Mouse (Mus musculus) layer of hippocampus, adult 9-10 months (tissue): Measurements from ENCODE around the gene Dph1.

Source experiments
- DNase-seq: peaks from one replicate; pipeline ENCODE4 v3.0.0; 2022; ENCODE audit warnings: low spot score

The Dph1 gene

GRCm38 (mm10) chr11:75158432-75158831, 32.6 kb downstream of the Dph1 start:
- DNase-seq, result no peak

DNA sequence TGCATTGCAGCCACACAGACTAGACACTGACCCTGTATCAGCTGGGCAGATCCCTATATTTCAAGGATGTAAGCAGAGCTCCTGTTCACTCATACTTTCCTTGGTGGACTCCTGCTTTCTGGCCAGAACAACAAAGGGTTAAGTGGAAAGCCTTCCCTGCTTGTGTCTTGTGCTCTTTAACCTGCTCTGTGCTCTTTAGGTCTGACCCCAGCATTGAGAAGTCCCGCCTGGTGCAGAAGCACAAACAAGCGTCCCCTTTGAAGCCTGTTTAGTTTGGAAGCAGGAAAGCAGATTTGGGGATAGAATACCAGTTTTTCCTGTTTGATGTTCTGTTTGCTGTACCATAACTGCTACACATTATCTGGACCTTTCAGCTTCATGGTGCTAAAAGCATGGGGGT, 33.1 kb downstream of the Dph1 start:
- DNase-seq, result no peak

- DNase-seq, result no peak
Measured at GRCm38 (mm10) chr11:75157037-75157436, 34.0 kb downstream of the Dph1 start.

DNA sequence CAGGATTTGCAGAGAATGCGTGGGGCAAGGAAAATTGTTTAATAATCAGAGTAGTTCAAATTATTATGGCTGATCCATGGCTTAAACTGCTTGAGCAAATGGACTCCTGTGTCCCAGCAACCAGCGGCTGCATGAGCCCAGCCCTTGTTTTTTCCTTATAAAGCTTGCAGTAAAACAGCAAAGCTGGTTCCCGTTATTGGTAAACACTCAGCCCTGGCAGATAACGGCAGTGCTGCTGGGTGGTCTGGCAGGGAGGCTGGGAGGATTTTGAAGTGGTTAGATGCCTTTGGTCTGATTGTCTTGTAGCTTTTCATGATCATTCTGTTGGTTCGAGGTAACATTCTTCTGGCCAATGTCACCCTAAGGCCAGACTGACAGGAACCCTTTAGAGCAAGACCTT, 34.6 kb downstream of the Dph1 start:
- no peak for DNase-seq

GRCm38 (mm10) chr11:75155985-75156384, 35.1 kb downstream of the Dph1 start:
- DNase-seq, result no peak

DNA sequence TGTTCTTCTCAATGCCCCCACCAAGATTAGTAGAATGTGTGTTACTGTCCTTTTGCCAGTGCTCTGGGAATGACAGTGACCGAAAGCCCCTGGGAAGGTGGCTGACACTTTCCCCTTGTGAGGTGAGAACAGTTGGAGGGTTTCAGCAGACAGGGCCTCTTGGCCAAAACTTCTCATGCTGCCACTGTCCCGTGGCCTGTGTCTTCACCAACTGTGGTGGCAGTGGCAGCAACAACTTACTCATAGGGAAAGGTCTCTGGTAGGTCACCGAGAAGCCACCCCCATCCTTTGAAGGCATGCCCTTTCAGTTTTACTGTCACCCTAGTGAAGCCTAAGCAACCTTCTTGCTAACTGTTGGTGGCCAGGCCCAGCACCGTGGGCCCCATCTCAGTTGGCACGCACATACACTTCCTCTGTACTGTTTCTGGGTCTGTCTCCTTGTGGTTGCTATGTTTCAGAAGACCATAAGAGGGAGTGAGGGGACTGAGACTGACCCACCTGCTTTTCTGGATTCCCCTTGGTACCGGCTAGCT, 36.9 kb downstream of the Dph1 start:
- no peak for DNase-seq

- DNase-seq, result no peak
Measured at GRCm38 (mm10) chr11:75152603-75153557, 38.2 kb downstream of the Dph1 start.

- no peak for DNase-seq
Measured at GRCm38 (mm10) chr11:75150346-75150745, 40.7 kb downstream of the Dph1 start.

GRCm38 (mm10) chr11:75148332-75149035, 42.6 kb downstream of the Dph1 start:
- DNase-seq, result no peak

GRCm38 (mm10) chr11:75147846-75148168, 43.2 kb downstream of the Dph1 start:
- DNase-seq, result no peak

DNA sequence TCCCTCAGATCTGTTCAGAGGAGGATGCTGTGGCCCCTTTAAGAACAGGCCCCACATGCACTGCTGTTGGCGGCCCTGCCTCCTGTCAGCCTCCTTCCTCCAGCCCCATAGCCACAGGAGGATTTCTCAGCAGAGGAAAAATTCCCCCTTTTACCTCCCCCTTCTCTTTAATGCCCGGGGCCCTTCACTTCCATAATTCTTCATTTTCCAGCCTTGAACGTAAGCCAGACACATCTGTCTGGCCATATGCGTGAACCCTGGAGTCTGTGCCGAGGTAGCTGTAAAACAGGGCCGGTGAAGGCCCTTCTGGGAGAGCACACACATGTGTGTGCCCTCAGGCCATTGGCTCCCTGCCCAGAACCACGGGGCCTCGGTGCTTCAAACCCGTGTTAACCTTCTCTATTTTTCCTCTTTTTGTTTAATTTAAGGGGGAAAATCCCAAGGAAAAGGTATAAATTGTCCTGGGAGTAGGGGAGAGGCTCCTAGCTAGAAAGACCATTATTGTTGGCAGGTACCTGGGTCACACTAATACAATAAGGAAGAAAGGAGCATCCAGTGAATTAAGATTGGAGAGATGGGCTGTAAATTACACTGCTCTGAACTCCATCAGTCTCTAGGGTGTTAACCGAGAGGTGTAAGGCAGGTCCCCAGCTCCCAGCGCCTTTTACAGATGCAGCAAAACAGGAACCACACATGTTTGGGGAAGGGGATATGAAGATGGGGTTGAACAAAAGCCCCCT, 43.8 kb downstream of the Dph1 start:
- no peak for DNase-seq

GRCm38 (mm10) chr11:75145841-75146240, 45.2 kb downstream of the Dph1 start:
- DNase-seq, result no peak

DNA sequence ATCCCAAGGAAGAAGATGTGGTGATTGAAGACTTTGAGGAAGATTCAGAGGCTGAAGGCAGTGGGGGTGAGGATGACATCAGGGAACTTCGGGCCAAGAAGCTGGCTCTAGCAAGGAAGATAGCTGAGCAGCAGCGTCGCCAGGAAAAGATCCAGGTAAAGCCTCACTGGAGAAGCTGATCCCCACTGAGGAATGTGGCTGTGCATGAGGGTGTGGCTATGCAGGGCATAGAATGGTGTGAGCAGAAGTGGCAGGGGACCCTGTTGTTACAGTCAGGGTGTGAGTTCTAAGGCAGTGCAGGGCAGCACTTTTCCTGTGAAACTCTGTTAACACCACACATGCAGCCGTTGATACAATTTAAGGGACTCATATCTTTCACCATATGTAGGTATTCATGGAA, 48.3 kb downstream of the Dph1 start:
- DNase-seq, result no peak

GRCm38 (mm10) chr11:75141913-75142312, 49.1 kb downstream of the Dph1 start:
- DNase-seq, result no peak

GRCm38 (mm10) chr11:75141038-75141437, 50.0 kb downstream of the Dph1 start:
- no peak for DNase-seq

- DNase-seq, result no peak
Measured at GRCm38 (mm10) chr11:75140431-75140830, 50.6 kb downstream of the Dph1 start.

DNA sequence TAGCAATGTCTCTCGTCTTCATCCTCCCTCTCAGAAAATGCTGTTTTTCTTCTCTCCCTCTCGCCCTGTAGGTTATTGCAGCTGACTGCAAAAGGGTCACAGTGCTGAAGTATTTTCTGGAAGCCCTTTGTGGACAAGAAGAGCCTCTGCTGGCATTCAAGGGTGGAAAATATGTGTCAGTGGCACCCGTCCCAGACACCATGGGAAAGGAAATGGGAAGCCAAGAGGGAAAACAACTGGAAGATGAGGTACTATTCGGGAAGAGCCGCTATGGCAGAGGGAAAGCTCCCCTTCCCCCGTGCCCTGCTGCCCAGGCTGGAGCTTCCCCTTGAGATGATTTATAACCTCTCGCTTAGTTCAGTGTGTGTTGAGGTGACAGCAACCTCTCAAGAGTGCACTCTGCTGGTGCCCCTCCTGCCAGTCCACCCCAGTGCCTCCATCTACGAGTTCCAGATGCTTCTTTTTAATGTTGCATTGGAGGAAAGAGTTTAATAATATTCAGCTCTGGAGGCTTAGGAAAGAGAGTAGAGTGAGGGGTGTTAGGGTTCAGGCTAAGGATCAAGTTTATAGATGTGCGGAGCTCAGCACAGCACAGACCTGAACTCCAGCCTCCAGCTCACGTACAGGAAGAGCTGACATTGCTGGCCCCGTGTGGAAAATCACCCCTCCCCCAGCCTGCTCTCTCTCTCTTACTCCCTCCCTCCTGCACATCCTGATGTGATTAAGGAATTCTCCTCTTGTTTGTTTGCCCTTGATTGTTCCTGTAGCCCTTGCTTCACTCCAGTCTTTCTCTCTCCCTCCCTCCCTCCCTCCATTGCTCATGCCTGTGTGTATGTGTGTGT, 51.7 kb downstream of the Dph1 start:
- DNase-seq, result no peak

DNA sequence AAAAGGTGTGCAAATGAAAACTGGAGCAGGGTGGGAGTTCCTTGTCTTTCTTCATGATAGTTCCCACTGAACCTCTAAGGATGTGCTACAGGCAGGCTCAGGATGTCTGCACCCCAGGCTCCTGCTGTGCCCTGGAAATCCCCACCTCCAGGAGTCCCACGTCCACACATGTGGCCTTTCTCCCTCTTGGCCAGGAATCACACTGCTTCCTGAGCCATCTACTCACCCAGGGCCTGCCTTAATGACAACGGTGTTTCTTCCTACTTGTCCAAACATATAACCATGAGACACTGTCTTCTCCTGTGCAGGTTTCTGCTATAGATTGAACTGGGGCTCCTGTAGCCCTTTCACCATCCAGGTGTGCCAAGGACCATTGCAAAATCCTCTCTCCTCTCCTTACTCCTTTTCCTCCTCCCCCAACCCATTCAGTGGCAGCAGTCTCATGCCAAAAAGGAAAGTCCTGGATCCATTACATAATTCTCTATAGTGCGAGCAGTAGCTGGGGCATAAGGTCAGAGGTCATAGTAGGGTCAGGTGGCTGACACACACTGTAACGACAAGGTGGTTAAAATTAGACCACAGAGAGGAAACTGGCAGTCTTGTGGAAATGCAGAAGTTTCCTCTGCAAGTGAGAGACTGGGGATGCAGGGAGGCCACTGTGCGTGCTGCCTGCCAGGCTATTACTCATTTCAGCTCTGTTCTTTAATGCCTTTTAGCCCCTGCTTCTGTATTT, 54.2 kb downstream of the Dph1 start:
- no peak for DNase-seq

GRCm38 (mm10) chr11:75135358-75135757, 55.7 kb downstream of the Dph1 start:
- DNase-seq, result no peak

GRCm38 (mm10) chr11:75134485-75135068, 56.5 kb downstream of the Dph1 start:
- DNase-seq, result no peak
